Mouse (Mus musculus) large intestine, adult 2 months (tissue): ENCODE measurements around the gene Gal3st4. TPM values are rescaled to one million over a fixed set of nuclear protein-coding genes. Genes with fewer than 3 reads are reported as not detected.

Source experiments
- DNase-seq: peaks from one replicate; pipeline ENCODE4 v3.0.0-alpha.2; 2012; ENCODE audit warnings: low read depth, low spot score
- WGBS: fragments of 180-500 bp; shearing (Covaris S2); methylation state at CpG from one replicate; pipeline ENCODE4 v1.1.7; 2018; 5-methylcytosine and 5-hydroxymethylcytosine counted together
- polyA plus RNA-seq: library from polyadenylated mRNA; depleted of rRNA; stranded (reverse); fragments of >200 nt; gene quantifications from 2 replicates; pipeline ENCODE4 v1.2.3, GENCODE M21; 2012

Gal3st4 gene
- polyA plus RNA-seq, 1 experiment: 0.57 TPM

- peak; percentile 87 for DNase-seq
- under 1% methylated on average over 71 of the region's 71 CpGs for WGBS
These were observed 9.1 kb downstream of the Gal3st4 start, which contains the start of gene BC037034 for GRCm38 (mm10) chr5:138263260-138264206. TSS of gene BC037034 (minus strand) at chr5:138264033.

- 61% methylated on average over 18 of the region's 18 CpGs for WGBS
- DNase-seq: no peak
These were observed 9.9 kb downstream of the Gal3st4 start for GRCm38 (mm10) chr5:138262582-138263240.

GRCm38 (mm10) chr5:138262001-138262400, 10.6 kb downstream of the Gal3st4 start:
- 68% methylated on average over 4 of the region's 4 CpGs for WGBS
- DNase-seq: no peak

DNA sequence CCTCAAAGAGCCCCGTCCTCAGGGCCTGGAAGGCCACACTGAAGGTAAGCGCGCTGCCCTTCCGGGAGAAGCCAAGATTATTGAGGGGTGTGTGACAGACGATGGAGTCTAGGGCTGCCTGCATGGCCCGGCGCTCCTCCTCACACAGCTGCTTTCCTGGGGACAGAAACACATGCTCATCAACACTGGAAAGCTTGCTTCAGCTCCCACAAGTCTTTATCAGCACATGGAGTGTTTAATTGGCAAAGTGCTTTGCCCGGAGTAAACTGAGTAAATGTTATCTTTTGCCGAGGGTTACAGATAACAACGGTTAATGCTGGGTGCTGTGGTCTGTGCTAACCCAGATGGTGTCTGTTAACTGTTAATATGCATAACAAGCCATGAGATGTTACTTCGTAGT, 11.8 kb downstream of the Gal3st4 start:
- DNase-seq: no peak
- WGBS: 80% methylated on average over 11 of the region's 11 CpGs

DNA sequence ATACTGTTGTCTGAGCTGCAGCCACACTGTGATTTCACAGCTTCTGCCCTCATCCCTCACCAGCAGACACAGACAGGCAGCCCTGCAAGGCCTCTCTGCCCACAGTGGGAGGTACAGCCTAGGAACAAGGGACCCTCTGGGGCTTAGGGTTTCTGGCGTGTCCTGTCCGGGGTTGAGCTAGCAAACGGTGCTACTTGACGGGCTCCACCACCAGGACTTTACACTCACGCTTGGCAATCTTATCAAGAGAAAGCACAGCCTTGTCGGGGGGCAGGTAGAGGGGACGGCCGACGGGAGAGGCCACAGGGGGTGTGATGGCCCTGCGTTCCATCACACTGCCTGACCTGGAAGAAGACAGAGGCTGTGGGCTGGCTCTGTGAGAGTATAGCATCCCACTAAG, 12.6 kb downstream of the Gal3st4 start:
- DNase-seq: no peak
- 87% methylated on average over 10 of the region's 10 CpGs for WGBS

GRCm38 (mm10) chr5:138258993-138259392, 13.6 kb downstream of the Gal3st4 start:
- no peak for DNase-seq
- WGBS: 60% methylated on average over 7 of the region's 7 CpGs

- WGBS: 85% methylated on average over 6 of the region's 6 CpGs
These were observed 14.1 kb downstream of the Gal3st4 start for GRCm38 (mm10) chr5:138258542-138258941.

GRCm38 (mm10) chr5:138258078-138258477, 14.6 kb downstream of the Gal3st4 start:
- WGBS: 66% methylated on average over 3 of the region's 3 CpGs

More at GRCm38 (mm10) chr5:138258542-138258941, 14.1 kb downstream of the Gal3st4 start:
- DNase-seq: no peak

DNA sequence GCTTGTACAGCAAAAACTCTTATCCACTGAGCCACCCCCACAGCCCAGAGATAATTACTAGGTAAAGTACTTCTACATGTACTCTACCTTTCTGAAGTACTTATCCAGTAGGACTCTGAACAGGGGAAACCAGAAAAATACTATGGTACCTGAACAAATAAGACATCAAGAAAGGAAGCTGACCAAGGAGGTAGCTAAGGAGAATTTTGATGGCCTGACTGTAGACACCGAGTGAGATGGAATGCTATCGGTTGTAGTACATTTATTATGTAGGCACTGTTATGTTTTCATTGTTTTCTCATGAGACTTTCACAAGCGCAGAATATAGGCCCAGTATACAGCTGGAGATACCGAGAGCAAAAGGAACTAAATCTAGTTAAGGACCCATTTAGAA, 15.1 kb downstream of the Gal3st4 start:
- 88% methylated on average over 4 of the region's 4 CpGs for WGBS
- no peak for DNase-seq

More at GRCm38 (mm10) chr5:138258078-138258477, 14.6 kb downstream of the Gal3st4 start:
- DNase-seq: no peak

DNA sequence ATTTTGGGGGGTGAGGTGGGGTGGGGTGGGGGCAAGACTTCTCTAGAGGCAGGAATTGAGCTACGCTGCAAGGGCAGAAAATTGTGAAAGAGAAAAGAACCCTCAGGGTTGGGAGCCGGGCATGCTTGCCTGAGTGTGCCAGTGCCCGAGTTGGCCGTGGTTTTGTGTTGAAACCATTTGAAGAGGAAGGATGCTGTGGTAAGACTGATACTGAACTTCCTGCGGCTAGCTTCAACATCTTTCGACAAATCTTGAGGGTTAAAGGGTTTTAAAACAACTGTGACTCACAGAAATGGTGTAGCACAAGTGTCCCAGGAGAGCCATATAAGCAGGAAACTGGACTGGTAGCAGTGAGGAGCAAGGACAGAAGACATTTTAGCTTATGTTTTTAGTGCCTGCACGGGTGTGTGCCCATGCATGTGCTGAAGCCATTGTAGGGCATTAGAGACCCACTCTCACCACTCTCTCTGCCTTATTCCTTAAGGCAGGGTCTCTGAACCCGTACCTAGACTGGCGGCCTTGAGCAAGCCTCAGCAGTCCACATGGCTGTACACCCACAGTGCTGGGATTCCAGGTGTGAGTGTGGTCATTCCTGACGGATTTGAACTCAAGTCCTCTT, 15.6 kb downstream of the Gal3st4 start:
- DNase-seq: no peak
- WGBS: 80% methylated on average over 10 of the region's 10 CpGs

- no peak for DNase-seq
- WGBS: 5% methylated on average over 7 of the region's 7 CpGs
These were observed 16.6 kb downstream of the Gal3st4 start for GRCm38 (mm10) chr5:138256094-138256467.

DNA sequence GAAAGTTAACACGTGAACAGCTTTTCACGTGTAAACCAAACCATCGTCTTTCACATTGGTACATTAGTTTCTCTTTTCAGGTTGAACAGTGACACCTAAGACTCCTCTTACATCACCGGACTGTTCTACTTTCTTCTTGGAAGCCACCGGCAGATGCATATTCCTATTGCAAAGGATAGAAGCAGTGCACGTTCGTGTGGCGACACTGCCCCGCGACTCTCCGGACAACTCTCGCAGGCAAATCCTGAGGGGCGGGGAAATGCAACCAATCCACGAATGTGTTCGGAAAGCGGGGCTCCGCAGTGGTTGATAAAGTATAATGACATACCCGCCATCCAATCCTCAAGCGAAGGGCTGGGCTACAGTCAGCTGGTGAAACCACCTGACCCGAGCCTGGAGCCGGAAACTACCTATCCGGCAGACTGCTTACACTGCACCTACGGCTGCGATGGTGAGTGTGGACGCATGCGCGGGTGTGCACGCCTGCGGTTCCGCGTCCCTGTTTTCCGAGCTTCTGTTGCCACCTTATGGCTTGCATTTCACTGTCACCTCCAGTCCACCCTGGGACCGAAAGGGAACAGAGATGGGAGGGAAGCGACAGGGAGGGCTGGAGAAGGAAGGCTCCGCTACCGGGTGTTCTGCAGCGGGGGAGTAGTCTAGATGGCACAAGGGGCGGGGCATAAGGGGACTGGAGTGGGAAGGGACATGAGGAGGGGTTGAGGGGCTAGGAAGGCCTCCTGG, 17.1 kb downstream of the Gal3st4 start, which contains the start of gene Lamtor4:
TSS of gene Lamtor4 (plus strand) at position 130 of the 741 bp plus-strand sequence.
- peak; percentile 94 for DNase-seq
- WGBS: under 1% methylated on average over 38 of the region's 38 CpGs

DNA sequence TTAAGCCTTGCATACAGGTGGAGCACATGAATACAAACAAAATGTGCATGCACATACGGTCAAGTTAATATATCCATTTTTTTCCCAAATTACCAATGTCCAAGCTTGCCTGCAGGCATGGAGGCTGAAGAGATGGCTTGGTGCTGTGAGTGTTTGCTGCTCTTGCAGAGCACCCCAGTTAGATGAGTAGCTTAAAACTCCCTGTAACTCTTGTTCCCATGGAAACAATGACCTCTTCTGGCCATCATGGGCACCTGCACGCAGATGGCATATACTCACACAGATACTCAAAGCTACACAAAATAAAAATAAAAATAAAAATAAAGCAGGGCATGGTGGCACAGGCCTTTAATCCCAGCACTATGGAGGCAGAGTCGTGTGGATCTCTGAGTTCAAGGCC, 19.6 kb downstream of the Gal3st4 start:
- DNase-seq: no peak
- WGBS: 92% methylated on average over 3 of the region's 3 CpGs

- no peak for DNase-seq
- whole genome bisulfite sequencing: 87% methylated on average over 12 of the region's 12 CpGs
These were observed 21.5 kb downstream of the Gal3st4 start for GRCm38 (mm10) chr5:138251144-138251543.

GRCm38 (mm10) chr5:138241511-138241910, 31.1 kb downstream of the Gal3st4 start:
- WGBS: 10% methylated on average over 2 of the region's 2 CpGs
- no peak for DNase-seq

- DNase-seq: no peak
These were observed 38.4 kb downstream of the Gal3st4 start for GRCm38 (mm10) chr5:138234224-138234623.

DNA sequence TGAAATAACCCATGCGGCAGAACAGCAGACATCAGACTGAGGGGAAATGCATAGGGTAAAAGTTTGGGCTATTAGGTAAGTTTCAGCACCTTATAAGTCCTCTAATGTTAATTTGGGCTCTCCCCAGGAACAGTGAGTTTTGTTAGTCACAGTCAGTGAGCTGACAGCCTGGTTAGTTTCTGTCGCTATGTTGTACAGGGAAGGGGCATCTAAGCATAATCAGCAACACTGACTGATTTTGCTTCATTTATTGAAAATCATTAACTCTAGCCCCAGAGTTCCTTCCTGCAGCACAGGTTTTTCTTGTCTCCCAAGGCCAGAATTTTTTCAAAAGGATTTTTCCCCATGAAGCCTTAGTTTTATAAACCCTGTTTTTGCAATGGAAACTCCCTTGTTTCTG, 38.9 kb downstream of the Gal3st4 start:
- DNase-seq: no peak
- 70% methylated on average over 2 of the region's 2 CpGs for WGBS

DNA sequence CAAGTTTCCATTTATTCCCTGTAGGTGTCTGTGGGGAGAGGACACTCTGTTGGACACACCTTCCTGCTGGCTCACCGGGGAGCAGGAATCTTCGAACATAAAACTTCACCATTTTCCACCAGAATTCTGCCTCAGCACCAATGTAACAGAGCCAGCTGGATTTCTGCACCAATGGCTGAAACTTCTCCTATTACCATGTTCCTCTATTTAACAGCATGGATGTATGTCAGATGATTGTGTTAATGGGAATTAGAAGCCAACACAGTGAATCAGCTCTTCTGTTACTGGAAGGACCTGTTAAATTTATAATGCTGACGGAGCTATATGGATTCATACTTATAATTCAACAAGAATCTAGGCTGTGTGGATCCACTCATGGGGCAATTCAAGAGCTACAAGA, 43.1 kb downstream of the Gal3st4 start:
- no peak for DNase-seq
- 83% methylated on average over 3 of the region's 3 CpGs for WGBS

- WGBS: 63% methylated on average over 3 of the region's 3 CpGs
- no peak for DNase-seq
These were observed 44.6 kb downstream of the Gal3st4 start for GRCm38 (mm10) chr5:138228026-138228425.

- DNase-seq: no peak
- 47% methylated on average over 2 of the region's 2 CpGs for WGBS
These were observed 45.3 kb downstream of the Gal3st4 start for GRCm38 (mm10) chr5:138227367-138227766.
